Mouse (Mus musculus): ENCODE measurements at regions not wholly inside any gene's neighbourhood (a gene's known extent, or its start where the extent isn't known, plus 50 kb on each side); places are given as distances from the start of the nearest gene placed in this dataset.

DNA sequence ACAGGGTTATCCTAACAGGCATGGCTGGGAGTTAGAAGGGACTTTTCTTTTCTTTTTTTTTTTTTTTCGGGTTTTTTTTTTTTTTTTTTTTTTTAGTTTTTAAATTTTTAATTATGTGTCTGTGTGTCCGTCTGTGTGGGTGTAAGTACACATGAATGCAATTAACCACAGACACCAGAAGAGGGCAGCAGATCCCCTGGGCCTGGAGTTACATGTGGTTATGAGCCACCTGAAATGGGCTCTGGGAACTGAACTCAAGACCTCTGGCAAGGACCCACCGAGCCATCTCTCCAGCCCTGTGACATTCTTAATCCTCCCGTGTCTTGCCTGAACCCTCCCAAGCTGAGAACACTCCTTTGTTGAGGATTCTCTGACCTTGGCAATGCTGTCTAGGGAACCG is 157.0 kb downstream of the Zfp36l2 start:
- Histone ChIP-seq H3K9me3 (no peaks in the 10 kb centered on the region), H3K4me3 (no peak overlapping the region), H3K4me1 (peaks cover 79% of the 10 kb centered on the region), H3K27ac (replicated peaks) (peak overlapping the region; percentile 48), H3K27me3 (replicated peaks; ENCODE audit: low read depth, poor library complexity, severe bottlenecking) (peaks cover 38% of the 10 kb centered on the region), H3K36me3 (replicated peaks) (no peaks in the 10 kb centered on the region)
- DNase-seq (ENCODE audit: low spot score), result no peak
- WGBS, result 80% methylated on average over 5 of the region's 5 CpGs

DNA sequence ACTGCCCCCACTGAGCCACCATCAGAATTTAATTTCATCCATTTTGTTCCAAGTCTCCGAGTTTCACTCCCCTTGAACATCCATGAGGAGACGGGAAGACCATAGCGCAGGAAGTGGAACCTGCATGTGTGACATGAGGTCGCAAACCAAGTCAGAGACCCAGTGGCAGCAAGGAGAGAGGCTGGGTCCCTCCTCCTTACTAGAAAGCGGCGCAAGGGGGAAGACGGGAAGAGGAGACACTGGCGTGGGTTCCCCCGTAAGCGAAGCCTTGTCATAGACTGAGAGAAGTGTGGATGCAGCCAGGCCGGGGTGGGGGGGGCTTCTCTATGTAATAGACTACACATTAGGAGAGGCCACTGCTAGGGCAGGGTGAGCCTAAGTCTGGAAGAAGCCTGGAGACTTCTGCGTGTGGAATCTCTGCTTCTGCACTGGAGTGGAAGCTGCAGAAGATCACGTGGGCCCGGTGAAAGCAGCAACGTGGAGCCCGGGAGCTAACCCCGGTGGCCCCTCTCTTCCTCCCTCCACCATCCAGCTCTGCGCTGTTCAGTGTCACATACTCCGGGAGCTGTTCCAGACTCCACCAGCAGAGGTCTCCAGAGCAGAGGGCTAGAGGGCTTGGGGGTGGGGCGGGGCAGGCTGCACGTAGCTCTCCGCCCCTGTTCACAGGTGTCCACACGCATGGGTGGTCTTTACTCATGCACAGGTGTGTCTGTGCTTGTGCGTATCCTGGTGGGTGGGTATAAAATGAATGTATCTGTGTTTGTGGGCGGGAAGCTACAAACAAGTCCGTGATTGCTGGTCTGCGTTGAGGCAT is 159.4 kb downstream of the Zfp36l2 start:
- Histone ChIP-seq H3K4me3 (peak overlapping the region; percentile 42), H3K4me1 (peaks cover 69% of the 10 kb centered on the region), H3K36me3 (replicated peaks) (peaks cover 4% of the 10 kb centered on the region; the same call in 1 of the 2 replicates), H3K9me3 (peaks cover 7% of the 10 kb centered on the region; the same call in 1 of the 2 replicates), H3K27ac (replicated peaks) (peak overlapping the region; percentile 82), H3K27me3 (replicated peaks; ENCODE audit: low read depth, poor library complexity, severe bottlenecking) (peaks cover 38% of the 10 kb centered on the region)
- DNase-seq (ENCODE audit: low spot score), result peak; percentile 92
- WGBS, result 25% methylated on average over 27 of the region's 27 CpGs

DNA sequence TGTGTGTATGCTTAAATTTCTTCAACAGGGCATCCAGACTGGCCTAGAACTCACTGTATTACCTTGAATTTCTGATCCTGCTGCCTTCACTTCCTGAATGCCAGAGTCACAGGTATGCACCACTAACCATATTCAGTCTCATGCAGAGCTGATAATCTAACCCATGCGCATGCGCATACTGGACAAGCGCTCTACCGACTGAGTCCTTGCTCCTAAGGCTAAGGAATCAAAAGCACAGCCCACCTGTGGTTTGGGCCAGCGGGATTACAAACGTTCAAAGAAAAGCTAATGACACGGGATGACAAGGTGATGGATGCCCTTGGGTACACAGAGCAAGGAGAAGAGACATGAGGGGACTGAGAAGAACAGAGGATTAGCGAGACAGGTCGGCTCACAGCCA is 160.5 kb downstream of the Zfp36l2 start:
- peaks cover 4% of the 10 kb centered on the region; the same call in 1 of the 2 replicates for H3K36me3 ChIP-seq (replicated peaks)
- H3K27ac ChIP-seq (replicated peaks), result peak overlapping the region; percentile 82; the same call in 1 of the 2 replicates
- H3K4me1 ChIP-seq, result peaks cover 59% of the 10 kb centered on the region
- peaks cover 7% of the 10 kb centered on the region; the same call in 1 of the 2 replicates for H3K9me3 ChIP-seq
- WGBS, result 69% methylated on average over 9 of the region's 9 CpGs
- DNase-seq (ENCODE audit: low spot score), result no peak
- no peak overlapping the region for H3K4me3 ChIP-seq
- H3K27me3 ChIP-seq (replicated peaks; ENCODE audit: low read depth, poor library complexity, severe bottlenecking), result peaks cover 31% of the 10 kb centered on the region

DNA sequence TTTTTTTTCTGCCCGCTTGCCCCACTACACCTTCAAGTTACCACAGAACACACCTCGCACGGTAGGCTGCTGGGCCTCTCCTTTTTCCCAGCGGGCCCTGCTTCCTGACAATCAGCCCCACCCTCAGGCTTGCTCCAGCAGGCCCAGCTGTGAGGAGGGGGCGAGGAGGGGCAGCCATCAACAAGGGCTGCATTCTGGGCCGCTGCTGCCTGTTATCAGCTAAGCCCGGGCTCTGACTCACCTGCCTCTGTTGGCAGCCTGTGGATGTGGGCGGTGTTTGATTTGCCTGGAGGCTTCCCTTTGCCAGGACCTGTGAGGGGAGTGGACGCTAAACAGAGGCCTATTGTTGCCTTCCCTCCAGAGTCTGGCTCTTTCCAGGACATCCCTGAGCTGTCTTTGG is 161.6 kb downstream of the Zfp36l2 start:
- Histone ChIP-seq H3K27me3 (replicated peaks; ENCODE audit: low read depth, poor library complexity, severe bottlenecking) (peaks cover 31% of the 10 kb centered on the region), H3K9me3 (peaks cover 7% of the 10 kb centered on the region; the same call in 1 of the 2 replicates), H3K36me3 (replicated peaks) (peaks cover 4% of the 10 kb centered on the region; the same call in 1 of the 2 replicates), H3K27ac (replicated peaks) (peak overlapping the region; percentile 75), H3K4me1 (peaks cover 48% of the 10 kb centered on the region), H3K4me3 (no peak overlapping the region)
- 19% methylated on average over 9 of the region's 9 CpGs for WGBS
- DNase-seq (ENCODE audit: low spot score), result peak; percentile 64

DNA sequence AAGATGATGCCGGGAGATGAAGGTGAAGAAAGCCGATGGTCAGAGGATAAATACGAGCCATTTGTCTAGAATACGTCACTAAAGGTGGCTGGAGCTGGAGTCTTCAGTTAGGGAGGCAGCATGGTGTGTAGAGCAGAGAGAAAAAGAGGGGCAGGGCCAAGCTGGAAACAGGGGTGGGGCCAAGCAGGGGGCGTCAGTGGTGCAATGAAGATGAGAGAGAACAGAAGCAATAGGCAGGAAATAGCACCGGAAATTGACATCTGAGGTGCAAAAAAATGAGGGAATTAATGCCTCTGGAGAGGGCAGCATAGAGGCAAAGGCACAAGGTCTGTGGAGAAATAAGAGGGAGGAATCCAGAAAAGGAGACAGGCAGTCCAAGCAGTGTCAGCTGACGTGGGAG is 165.4 kb downstream of the Zfp36l2 start:
- Histone ChIP-seq H3K9me3 (peaks cover 7% of the 10 kb centered on the region; the same call in 1 of the 2 replicates), H3K36me3 (replicated peaks) (peaks cover 4% of the 10 kb centered on the region; the same call in 1 of the 2 replicates), H3K27me3 (replicated peaks; ENCODE audit: low read depth, poor library complexity, severe bottlenecking) (peaks cover 14% of the 10 kb centered on the region; the same call in 1 of the 2 replicates), H3K4me3 (no peak overlapping the region), H3K27ac (replicated peaks) (no peak overlapping the region), H3K4me1 (peaks cover 21% of the 10 kb centered on the region)
- DNase-seq (ENCODE audit: low spot score), result no peak
- 89% methylated on average over 7 of the region's 7 CpGs for WGBS

DNA sequence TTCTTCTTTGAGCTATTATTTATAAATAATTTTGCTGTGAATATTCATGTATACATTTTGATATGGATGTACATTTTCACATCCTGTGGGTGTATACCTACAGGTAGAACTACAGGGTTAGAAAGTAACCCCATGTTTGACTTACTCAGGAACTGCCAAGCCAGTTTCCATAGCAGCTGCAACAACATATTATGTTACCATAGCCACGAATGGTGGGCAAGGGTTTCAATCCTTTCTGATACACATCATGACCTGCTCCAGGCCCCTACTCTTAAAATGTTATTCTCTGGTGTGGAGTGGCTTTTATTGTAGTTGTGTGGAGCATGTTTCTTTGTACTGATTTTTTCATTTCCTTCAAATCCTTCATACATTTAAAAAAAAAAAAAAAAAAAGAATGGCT is 168.9 kb downstream of the Zfp36l2 start:
- Histone ChIP-seq H3K36me3 (replicated peaks) (peaks cover 2% of the 10 kb centered on the region; the same call in 1 of the 2 replicates), H3K4me3 (no peak overlapping the region), H3K27me3 (replicated peaks; ENCODE audit: low read depth, poor library complexity, severe bottlenecking) (no peaks in the 10 kb centered on the region), H3K4me1 (no peaks in the 10 kb centered on the region), H3K9me3 (peaks cover 8% of the 10 kb centered on the region; the same call in 1 of the 2 replicates), H3K27ac (replicated peaks) (no peak overlapping the region)
- DNase-seq (ENCODE audit: low spot score), result no peak
- WGBS, result 55% methylated on average over 1 of the region's 1 CpGs

DNA sequence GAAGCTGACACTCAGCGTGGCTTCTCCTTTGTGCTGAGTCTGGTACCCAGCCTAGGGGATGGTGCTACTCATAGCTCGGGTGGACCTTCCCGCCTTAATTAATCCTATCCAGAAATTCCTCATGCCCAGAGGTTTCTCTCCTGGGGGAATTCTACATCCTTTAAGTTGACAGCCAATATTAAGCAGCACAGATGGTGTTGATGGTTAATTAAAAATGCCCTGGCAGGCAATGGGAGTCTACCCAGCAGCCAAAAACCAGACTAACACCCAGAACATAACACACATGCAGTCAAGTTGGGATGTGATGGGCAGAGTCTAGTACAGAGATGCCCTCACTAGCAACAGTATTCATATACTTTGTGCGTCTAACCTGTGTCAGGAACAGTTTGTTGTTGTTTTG is 169.9 kb downstream of the Zfp36l2 start:
- DNase-seq (ENCODE audit: low spot score), result no peak
- Histone ChIP-seq H3K27me3 (replicated peaks; ENCODE audit: low read depth, poor library complexity, severe bottlenecking) (no peaks in the 10 kb centered on the region), H3K36me3 (replicated peaks) (no peaks in the 10 kb centered on the region), H3K4me1 (no peaks in the 10 kb centered on the region), H3K4me3 (no peak overlapping the region), H3K27ac (replicated peaks) (no peak overlapping the region), H3K9me3 (peaks cover 6% of the 10 kb centered on the region; the same call in 1 of the 2 replicates)
- 87% methylated on average over 4 of the region's 4 CpGs for WGBS

DNA sequence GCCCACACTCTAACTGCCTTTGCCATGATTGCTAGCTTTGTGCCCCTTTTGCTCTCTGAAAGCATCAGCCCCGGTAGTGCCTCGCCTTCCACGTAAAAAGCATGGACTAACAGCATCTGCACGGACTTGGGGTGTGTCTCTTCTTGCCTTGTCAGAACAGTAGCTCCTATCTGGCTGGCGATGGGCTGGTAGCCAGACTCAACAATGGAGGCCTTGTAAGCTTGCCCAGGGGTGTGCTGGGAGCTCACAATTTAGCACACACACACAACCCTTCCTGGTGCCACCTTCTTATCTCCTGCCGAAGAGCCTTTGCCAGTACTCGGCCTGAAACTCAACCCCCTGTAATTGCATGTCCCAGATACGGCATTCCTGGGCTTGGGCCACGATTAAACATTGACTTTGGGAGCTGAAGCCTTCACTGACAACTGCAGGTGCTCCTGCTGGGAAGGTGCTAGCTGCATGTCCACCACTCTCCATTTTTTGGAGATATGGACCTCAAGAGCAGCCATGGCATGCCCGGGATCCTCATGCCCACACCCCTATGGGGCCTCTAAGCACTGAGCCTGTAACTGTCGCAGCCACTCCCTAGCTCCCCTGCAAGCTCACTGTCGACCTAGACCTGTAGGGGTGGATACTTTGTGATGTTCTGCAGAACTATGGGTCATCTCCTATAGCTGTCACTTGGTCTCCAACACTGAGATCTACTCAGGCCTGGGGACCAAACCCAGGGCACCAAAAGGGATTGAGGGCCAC is 166.7 kb upstream of the Haao start:
- peaks cover 25% of the 10 kb centered on the region for H3K4me1 ChIP-seq
- DNase-seq (ENCODE audit: low spot score), result no peak
- 0 out of 2 replicates have a peak overlapping the region, but pooled peaks have one; percentile 15 for H3K27ac ChIP-seq (replicated peaks)
- peaks cover 6% of the 10 kb centered on the region; the same call in 1 of the 2 replicates for H3K9me3 ChIP-seq
- H3K4me3 ChIP-seq, result no peak overlapping the region
- WGBS, result 87% methylated on average over 12 of the region's 12 CpGs
- H3K36me3 ChIP-seq (replicated peaks), result no peaks in the 10 kb centered on the region
- H3K27me3 ChIP-seq (replicated peaks; ENCODE audit: low read depth, poor library complexity, severe bottlenecking), result no peaks in the 10 kb centered on the region

DNA sequence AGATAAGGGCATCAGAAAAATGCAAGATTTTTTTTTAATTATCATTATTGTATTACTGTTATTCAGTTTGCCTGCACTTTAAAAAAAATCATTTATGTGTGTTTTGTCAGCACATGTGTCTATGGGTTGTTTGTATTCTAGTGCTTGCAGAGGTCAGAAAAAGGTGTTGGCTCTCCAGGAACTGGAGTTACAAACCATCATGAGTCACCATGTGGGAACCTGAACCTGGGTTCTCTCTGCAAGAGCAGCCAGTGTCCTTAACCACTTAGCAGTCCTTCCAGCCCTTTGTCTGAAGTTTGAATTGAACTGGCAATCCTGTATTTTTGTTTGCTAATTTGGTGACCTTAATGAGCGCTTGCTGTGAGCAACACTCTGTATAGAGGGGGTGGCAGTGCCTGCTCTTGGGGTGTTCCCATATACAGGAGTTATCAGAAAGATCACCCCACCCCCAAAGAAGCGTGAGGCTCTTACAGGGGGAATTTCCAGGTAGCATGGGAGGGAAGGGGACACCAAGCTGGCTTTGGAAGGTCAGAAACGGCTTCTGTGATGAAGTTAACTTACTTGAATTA is 162.8 kb upstream of the Haao start:
- Histone ChIP-seq H3K4me3 (no peak overlapping the region), H3K27me3 (replicated peaks; ENCODE audit: low read depth, poor library complexity, severe bottlenecking) (no peaks in the 10 kb centered on the region), H3K9me3 (peaks cover 6% of the 10 kb centered on the region; the same call in 1 of the 2 replicates), H3K36me3 (replicated peaks) (no peaks in the 10 kb centered on the region), H3K27ac (replicated peaks) (peak overlapping the region; percentile 62), H3K4me1 (peaks cover 47% of the 10 kb centered on the region)
- no peak for DNase-seq (ENCODE audit: low spot score)
- WGBS, result 77% methylated on average over 3 of the region's 3 CpGs

DNA sequence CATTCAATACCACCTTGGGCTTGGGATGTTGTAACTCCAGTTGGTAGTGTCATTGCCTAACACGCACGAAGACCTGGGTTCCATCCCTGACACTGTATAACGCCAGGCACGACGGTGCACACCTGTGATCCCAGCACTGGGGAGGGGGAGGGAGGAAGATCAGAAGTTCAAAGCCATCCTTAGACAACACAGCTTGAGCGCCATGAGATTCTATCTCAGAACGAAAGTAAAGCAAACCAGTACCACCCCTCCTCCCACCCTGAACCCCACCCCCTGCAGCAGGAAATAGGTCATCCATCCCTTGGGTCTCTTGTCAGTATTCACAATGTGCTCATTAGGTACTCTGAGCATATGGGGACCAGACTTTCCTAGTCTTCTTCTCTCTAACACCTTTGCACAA is 162.2 kb upstream of the Haao start:
- Histone ChIP-seq H3K27ac (replicated peaks) (peak overlapping the region; percentile 82), H3K36me3 (replicated peaks) (no peaks in the 10 kb centered on the region), H3K9me3 (peaks cover 6% of the 10 kb centered on the region; the same call in 1 of the 2 replicates), H3K27me3 (replicated peaks; ENCODE audit: low read depth, poor library complexity, severe bottlenecking) (no peaks in the 10 kb centered on the region), H3K4me3 (no peak overlapping the region), H3K4me1 (peaks cover 50% of the 10 kb centered on the region)
- DNase-seq (ENCODE audit: low spot score), result no peak
- 86% methylated on average over 7 of the region's 7 CpGs for WGBS

DNA sequence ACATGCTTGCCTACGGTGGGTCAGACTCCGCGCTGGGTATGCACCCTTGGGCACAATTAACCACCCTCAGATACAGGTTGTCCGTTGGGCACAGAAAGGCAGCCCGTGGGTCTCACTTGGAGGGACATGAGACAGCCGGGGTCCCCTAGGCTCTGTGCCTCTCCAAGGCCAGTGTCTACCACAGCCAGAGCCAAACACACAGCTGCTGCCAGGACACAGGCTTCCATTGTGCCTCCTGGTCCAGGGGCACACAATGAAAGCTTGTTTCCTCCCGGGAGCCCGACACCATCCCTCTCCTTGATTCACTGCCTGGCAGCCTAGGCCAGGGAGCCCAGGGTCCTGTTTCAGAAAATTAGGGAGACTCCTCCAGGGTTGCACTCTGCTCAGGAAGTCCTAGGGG is 161.4 kb upstream of the Haao start:
- Histone ChIP-seq H3K4me3 (no peak overlapping the region), H3K4me1 (peaks cover 58% of the 10 kb centered on the region), H3K9me3 (peaks cover 2% of the 10 kb centered on the region; the same call in 1 of the 2 replicates), H3K36me3 (replicated peaks) (no peaks in the 10 kb centered on the region), H3K27ac (replicated peaks) (peak overlapping the region; percentile 82), H3K27me3 (replicated peaks; ENCODE audit: low read depth, poor library complexity, severe bottlenecking) (peaks cover 4% of the 10 kb centered on the region; the same call in 1 of the 2 replicates)
- WGBS, result 55% methylated on average over 8 of the region's 8 CpGs
- DNase-seq (ENCODE audit: low spot score), result peak; percentile 54

DNA sequence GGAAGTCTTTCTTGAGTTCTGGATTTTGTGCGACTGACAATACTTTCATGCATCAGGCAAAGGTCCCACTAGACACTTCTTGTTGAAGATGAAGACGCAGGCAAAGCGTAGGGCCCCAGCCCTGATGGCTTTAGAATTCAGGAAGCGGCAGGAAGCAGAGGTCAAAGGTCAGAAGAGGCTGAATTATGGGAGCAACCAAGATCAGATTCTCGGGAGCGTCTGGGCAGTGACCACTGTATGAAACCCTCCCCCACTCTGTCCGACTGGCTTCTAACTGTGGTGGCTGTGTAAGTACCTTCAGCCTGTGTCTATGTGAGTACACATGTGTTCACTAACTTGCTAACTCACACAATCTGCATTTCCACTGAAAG is 160.9 kb upstream of the Haao start:
- H3K4me1 ChIP-seq, result peaks cover 63% of the 10 kb centered on the region
- 33% methylated on average over 7 of the region's 7 CpGs for WGBS
- peak; percentile 55 for DNase-seq (ENCODE audit: low spot score)
- no peak overlapping the region for H3K4me3 ChIP-seq
- peaks cover 4% of the 10 kb centered on the region; the same call in 1 of the 2 replicates for H3K27me3 ChIP-seq (replicated peaks; ENCODE audit: low read depth, poor library complexity, severe bottlenecking)
- peak overlapping the region; percentile 82 for H3K27ac ChIP-seq (replicated peaks)
- H3K36me3 ChIP-seq (replicated peaks), result no peaks in the 10 kb centered on the region
- H3K9me3 ChIP-seq, result no peaks in the 10 kb centered on the region

All from embryonic facial prominence, embryonic 10.5 days (tissue).